Mouse (Mus musculus) thymus, adult 2 months (tissue): Measurements from ENCODE around the gene Cpe.

ENCODE experiments used
- CTCF ChIP-seq: fragments of 200-500 bp; IDR thresholded peaks from 2 replicates; pipeline ENCODE4 v1.5.1; 2012; ENCODE audit warnings: mild to moderate bottlenecking, control low read depth, low read length, moderate library complexity, borderline replicate concordance; ENCODE audit not compliant: control insufficient read depth, poor library complexity, insufficient read depth; ENCODE audit errors: extremely low read depth
- POLR2A ChIP-seq: fragments of 200-500 bp; IDR thresholded peaks from 2 replicates; pipeline ENCODE4 v1.6.1; 2012; ENCODE audit warnings: mild to moderate bottlenecking, low read length, control low read depth, moderate library complexity; ENCODE audit not compliant: control insufficient read depth, poor library complexity, insufficient read depth; ENCODE audit errors: extremely low read depth

DNA sequence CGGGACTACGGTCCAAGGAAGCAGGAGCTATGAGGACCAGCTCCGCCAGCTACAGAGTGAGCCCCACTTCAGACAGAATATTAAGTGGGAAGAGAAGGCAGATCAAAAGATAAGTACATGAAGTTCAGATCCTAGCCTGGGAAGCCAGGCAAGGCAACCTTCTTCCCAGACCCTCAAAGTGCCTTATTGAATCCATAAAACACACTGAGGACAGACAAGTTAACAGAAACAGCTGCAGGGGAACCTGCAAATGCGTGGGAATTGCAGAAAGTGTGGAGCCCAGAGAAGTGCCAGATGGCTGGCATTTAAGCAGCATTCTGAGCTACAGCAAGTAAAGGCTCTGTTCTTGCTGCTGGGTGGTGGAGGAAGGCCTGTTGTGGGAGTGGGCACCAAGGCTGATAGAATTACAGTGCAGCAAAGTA, 34.9 kb downstream of the Cpe start:
- no peak for TF ChIP-seq POLR2A
- TF ChIP-seq CTCF: no peak
